Mouse (Mus musculus) retina, adult 2 months (tissue): ENCODE data around the gene Mcu.

ENCODE experiments used
- DNase-seq: peaks from one replicate; pipeline ENCODE4 v3.0.0-alpha.2; 2012; ENCODE audit warnings: low read depth, low spot score

The Mcu gene

GRCm38 (mm10) chr10:59494044-59494443, 122.4 kb downstream of the Mcu start:
- DNase-seq = no peak

GRCm38 (mm10) chr10:59490920-59491319, 125.6 kb downstream of the Mcu start:
- no peak for DNase-seq

GRCm38 (mm10) chr10:59489411-59489810, 127.1 kb downstream of the Mcu start:
- no peak for DNase-seq

GRCm38 (mm10) chr10:59487351-59487750, 129.1 kb downstream of the Mcu start:
- DNase-seq = no peak

- no peak for DNase-seq
These were observed 132.2 kb downstream of the Mcu start for GRCm38 (mm10) chr10:59484318-59484717.

GRCm38 (mm10) chr10:59481381-59481780, 135.1 kb downstream of the Mcu start:
- no peak for DNase-seq

- DNase-seq = no peak
These were observed 146.0 kb downstream of the Mcu start for GRCm38 (mm10) chr10:59470451-59470850.

- DNase-seq = no peak
These were observed 149.2 kb downstream of the Mcu start for GRCm38 (mm10) chr10:59467297-59467696.

- no peak for DNase-seq
These were observed 149.9 kb downstream of the Mcu start for GRCm38 (mm10) chr10:59466626-59467025.

- no peak for DNase-seq
These were observed 150.9 kb downstream of the Mcu start for GRCm38 (mm10) chr10:59465546-59465945.

GRCm38 (mm10) chr10:59462307-59462706, 154.2 kb downstream of the Mcu start:
- DNase-seq = no peak

- no peak for DNase-seq
These were observed 156.7 kb downstream of the Mcu start for GRCm38 (mm10) chr10:59459767-59460166.

- no peak for DNase-seq
These were observed 161.9 kb downstream of the Mcu start for GRCm38 (mm10) chr10:59454631-59455030.

- peak; percentile 28 for DNase-seq
These were observed 164.7 kb downstream of the Mcu start for GRCm38 (mm10) chr10:59451839-59452238.

- no peak for DNase-seq
These were observed 168.9 kb downstream of the Mcu start for GRCm38 (mm10) chr10:59447546-59447945.

- no peak for DNase-seq
These were observed 169.5 kb downstream of the Mcu start for GRCm38 (mm10) chr10:59446911-59447437.

- DNase-seq = no peak
These were observed 171.9 kb downstream of the Mcu start for GRCm38 (mm10) chr10:59444635-59445034.

- DNase-seq = no peak
These were observed 172.4 kb downstream of the Mcu start for GRCm38 (mm10) chr10:59444106-59444505.

- no peak for DNase-seq
These were observed 173.3 kb downstream of the Mcu start for GRCm38 (mm10) chr10:59443212-59443611.

- no peak for DNase-seq
These were observed 174.8 kb downstream of the Mcu start, which contains the start of gene Oit3 for GRCm38 (mm10) chr10:59441735-59442134. Gene Oit3, minus strand, starts transcription at chr10:59441778.

GRCm38 (mm10) chr10:59440177-59440576, 176.3 kb downstream of the Mcu start:
- no peak for DNase-seq

GRCm38 (mm10) chr10:59439508-59439931, 177.0 kb downstream of the Mcu start:
- no peak for DNase-seq

GRCm38 (mm10) chr10:59438651-59439050, 177.8 kb downstream of the Mcu start:
- no peak for DNase-seq

- DNase-seq = no peak
These were observed 180.7 kb downstream of the Mcu start for GRCm38 (mm10) chr10:59435746-59436145.
